Mouse (Mus musculus) olfactory bulb, adult 2 months (tissue): Measurements from ENCODE around the gene Wasf2.

Source experiments
- CTCF ChIP-seq: fragments of 200-500 bp; IDR thresholded peaks from 2 replicates; pipeline ENCODE4 v1.5.1; 2012; ENCODE audit warnings: low read depth, mild to moderate bottlenecking, low read length, moderate library complexity; ENCODE audit not compliant: insufficient read depth
- POLR2A ChIP-seq: fragments of 200-500 bp; IDR thresholded peaks from 2 replicates; pipeline ENCODE4 v1.6.1; 2012; ENCODE audit warnings: mild to moderate bottlenecking, low read depth, low read length, moderate library complexity; ENCODE audit not compliant: insufficient read depth

- no peak for TF ChIP-seq CTCF
- TF ChIP-seq POLR2A = no peak
These were observed 26.1 kb downstream of the Wasf2 start for GRCm38 (mm10) chr4:133156422-133156821.
